Mouse (Mus musculus) cerebellum, postnatal 4 days (tissue): Measurements from ENCODE around the gene Gm17606.

Source experiments
- DNase-seq, 2 experiments: peaks; one replicate each; pipeline ENCODE4 v3.0.0; 2022; ENCODE audit warnings: low spot score in 2 of 2, mixed read lengths in 1 of 2

Gm17606 gene

DNA sequence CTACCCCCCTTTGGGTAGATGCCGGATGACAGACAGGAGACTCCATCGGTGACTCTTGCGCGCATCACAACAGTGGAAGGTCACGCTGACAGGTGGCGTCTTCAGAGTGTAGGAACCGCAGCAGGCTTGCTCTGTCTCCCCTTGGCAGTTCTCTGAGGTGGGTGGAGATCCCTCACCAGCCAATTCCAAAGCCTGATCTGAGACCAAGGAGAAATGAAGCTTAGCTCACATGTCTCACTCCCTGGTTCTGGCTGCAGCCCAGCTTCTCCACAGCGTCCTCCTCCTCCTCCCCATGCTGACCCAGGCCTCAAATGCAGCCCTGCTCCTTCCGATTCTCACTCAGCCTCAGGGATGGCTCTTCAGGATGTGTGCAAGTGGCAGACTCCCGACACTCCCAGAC, 15.8 kb upstream of the Gm17606 start:
- DNase-seq = no peak

DNA sequence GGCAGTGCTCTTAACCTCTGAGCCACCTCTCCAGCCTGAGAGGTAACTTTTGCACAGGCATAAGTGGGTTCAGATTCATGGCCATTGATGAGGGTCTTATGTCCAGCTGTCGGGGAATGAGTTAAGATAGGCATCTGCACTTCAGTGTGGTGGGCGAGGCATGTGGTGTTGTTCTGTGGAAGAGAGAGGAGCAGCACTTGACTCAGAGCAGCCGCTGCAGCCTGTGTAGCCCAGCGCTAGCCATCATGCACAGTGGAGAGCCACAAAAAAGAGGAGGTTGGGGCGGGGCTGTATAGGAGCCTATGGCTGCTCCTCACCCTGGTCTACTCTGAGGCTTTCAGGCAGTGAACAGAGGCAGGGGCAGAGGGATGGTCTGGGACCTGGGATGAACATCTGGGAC, 12.6 kb upstream of the Gm17606 start:
- DNase-seq = no peak

DNA sequence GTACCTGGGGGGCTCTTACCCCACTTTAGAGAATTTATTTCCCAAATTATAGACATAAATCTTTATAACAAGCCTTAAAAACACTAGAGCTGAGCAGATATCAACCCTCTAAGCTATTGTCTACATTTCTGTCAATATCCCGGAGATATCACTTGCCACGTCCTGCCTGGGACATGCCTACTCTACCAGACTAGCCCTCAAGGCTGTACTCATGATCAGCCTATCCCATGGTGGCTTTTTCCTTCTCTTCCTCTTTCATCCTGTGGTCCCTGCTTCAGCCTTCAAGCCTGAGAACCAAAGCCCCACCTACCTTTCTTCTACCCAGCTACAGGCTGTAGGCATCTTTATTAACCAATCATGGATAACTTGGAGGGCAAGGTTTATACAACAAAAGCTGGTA, 11.0 kb upstream of the Gm17606 start:
- DNase-seq = no peak

DNA sequence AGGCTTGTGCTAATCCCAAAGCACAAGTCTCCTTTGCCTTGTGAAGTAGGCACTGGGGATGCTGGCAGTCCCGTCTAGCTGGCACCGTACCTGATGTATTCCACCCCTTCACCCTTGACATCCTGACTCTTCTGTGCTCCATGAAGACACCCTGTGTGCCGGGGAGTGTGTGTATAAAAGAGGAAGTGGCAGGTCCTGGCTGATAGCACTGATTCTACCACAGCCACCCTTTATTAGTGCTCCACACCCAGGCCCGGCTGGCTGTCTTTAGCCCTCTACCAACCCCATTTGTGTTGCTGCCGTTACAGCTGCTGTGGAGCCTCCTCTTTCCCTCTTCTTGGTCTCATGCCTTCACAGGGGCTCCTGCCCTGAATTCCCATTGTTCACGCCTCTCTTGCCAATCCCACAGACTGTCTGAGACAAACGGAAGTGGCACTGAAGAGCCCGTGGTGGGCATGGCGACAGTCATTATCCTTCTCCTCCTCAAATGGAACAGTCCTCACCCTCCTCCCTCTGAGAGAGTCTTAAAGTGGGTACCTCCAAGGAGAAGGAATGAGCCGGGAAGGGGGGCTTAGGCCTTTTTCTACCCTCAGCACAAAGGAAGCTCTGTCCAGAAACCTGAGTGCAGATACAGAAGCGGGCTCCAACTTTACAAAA, 10.0 kb upstream of the Gm17606 start:
- DNase-seq = no peak

DNA sequence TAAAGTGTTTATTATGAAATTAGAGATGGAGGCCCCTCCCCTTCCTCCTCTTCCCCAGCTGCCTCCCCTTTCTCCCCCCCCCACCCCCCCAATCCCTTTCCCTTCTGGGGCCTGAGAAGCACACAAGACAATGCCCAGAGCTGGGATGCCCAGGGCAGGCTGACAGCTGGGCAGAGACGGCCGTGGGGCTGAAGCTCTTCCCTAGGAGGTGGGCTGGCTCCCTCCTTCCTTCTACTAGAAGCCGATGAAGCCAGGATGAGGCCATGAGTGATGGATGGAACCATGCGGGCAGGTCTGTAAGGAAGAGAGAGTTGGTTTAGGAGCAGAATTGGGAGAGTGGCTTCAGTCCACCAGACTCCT, 9.5 kb upstream of the Gm17606 start:
- no peak for DNase-seq

DNA sequence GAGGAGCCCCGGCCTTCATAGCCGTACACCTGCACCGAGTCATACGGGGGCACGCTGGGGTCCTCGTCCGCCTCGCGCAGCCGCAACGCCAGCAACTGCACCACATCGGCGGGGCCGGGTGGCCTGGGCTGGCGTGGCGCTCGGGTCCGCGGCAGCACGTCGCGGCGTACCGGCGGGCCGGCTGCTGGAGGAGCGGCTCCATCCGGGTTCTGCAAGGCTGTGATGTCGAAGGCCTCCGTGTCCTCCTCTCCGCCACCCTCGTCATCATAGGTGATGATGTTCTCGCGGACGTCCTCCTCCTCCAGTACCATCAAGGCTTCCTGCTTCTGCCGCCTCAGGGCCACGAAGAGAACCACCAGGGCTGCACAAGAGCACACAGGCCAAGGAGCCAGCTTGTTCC, 8.5 kb upstream of the Gm17606 start:
- no peak for DNase-seq

DNA sequence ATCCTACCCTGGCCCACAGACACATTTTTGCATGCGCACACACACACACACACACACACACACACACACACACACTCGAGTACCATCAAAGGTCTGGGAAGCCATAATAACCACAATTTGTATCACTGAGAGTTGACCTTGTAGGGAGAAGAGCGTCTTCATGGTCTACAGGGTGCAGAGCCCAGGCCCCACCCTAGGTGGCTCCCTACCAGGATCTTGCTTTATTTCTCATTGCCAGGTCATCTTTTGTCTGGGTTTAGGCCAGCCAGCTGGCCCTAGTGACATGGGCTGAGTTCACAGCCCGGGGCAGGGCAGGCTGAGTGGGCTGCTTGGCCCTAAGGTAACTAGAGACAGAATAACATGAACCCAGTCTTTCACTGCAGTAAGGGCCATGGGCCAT, 6.6 kb upstream of the Gm17606 start:
- no peak for DNase-seq

DNA sequence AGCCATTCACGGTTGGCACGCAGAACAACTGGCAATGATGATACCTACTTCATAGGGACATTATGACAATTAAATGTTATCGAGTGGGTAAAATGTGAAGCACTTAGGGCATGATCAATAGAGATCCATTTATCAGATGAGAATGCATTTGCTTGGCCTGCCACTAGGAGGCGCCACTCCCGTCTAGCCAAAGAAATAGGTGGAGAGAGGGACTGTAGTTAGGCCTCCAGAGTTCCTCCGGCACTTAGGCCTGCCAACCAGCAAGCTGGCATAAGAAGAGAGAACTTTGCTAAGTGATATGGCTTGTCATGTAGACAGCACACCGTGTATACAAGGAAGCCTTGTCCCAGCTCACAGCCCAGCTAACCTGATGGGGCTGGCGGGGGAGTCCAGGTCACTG, 3.8 kb upstream of the Gm17606 start:
- peak in 1 of 2 experiments; percentile 61 for DNase-seq

DNA sequence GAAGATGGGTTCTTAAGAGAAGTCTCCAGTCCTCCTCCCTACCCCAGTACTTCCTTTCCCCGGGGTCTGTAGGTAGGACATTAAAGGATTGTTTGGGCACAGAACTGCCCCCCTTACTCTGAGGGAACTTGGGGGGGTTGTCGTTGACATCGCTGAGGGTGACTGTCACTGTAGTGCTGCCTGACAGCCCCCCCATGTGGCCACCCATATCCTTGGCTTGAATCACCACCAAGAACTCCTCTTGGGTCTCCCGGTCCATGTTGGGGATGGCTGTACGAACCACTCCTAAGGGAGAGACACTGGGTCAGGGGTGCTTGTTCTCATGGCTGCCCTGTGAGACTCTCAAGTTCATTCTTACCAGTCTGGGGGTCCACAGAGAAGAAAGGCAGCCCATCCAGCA, 2.5 kb upstream of the Gm17606 start:
- no peak for DNase-seq

DNA sequence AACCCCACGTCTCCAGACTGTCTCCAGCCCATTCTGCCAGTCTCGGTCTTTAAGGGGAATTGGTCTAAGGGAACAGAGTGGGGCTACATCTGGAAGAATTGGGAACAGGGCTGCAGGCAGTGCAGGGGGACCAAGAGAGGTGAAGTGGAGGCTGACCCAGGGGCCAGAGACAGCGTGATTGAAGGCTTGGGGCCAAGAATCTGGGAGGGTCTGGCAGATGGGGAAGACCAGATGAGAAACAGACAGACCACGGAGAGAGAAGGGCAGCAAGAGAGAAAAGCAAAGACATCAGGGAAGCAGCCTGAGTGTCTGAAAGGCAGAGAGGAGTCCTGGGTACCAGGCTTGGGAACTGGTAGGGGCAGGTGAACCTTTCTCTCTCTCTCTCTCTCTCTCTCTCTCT, 631 bp upstream of the Gm17606 start:
- DNase-seq = no peak

DNA sequence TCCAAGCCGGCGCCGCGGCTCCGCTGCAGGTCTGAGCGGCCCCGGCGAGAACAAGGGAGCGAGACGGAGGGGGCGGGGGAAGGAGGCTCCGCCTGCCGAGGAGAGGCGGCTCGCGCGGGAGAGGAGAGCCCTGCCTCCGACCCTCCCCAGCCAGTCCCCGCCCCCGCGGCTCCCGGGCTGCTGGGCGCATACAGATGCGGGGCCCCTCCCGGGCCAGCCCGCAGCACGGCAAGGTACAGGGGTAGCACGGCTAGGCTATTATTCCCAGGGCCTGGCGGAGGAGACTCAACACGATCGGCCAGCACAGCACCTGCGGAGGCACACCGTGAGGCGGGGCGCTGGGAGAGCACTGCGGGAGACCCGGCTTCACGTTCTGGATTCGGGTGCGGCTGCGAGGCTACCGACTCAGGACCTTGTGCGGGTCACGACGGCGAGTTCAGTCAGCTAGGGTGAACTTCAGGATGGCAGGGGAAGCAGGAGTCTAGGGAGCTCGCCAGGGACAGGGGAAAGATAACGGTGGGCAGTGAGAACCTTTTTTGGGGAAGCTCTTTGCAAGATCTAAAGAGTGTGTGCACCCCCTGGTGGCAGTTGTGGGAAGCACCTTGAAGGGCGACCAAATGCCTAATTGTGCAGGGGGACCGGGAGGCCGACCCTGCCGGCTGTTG, 685 bp downstream of the Gm17606 start, which contains the start of gene Cdh24:
Gene Cdh24, minus strand, starts transcription at position 60 of the 665 bp plus-strand sequence.
- DNase-seq = peak; percentile 93 to 95

DNA sequence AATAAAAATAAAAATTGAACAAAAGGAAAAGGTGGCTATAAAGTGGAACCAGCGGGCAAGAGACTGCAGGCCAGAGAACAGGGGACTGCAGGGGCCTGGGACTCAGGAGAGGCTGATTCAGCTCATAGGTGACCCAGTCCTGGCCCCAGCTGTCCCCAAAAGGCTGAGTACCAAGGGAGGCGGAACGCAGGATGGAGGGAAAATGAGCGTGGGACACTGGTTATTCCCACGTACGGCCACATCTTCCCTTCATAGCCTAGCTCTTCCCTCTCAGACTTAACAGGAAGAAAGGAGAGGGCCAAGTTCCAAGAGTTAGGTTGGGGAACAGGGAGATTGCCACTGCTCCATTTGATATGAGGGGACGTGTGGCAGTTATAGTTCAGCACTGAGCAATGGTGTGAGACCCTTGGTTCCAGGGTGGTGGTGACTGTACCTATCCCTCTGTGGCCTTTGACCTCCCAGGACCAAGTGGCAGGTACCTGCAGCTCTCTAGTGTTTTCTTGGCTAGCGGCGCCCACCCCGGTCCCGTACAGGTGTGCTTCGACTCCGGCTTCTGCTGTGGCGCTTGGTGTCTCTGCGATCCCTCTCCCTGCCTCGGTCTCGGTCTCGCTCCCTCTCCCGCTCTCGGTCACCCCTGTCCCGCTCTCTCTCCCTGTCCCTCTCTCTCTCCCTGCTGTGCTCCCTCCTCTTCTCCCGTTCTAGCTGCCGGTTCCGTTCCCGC, 1.6 kb downstream of the Gm17606 start:
- DNase-seq = no peak

DNA sequence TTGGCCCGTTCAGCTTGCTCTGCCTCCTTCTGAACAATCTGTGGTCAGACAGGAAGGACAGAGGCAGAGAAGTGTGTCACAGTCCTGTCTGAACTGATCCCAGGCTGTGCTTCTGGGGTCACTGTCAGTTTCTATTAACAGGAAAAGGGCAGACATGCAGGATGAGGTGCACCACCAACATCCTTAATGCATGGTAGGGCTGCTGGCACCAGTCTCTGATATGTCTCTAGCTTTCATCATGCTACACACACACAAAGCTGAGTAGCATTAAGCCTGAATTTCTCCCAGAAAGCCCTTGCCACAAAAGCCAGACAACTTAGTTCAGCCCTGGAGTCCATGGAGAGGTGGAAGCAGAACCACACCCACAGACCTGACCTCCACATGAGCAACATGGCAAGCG, 2.3 kb downstream of the Gm17606 start:
- no peak for DNase-seq

DNA sequence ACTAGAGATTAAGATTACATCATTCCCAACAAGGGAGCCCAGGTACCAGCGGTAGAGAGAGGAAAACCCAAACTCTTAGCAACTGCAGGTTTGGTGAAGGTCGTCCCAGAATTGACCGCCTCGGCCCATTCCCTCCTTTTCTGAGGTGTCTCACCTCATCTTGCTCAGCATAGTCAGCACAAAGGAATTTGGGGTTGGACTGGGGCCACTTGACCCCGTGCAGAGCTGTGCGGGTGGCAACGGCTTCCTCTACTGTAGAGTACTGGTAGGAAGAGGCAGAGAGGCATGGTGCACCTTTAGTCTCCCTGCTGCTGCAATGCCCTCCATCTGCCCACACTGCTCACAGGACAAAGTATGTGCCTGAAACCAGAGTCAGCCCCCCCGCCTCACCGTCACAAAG, 3.5 kb downstream of the Gm17606 start:
- no peak for DNase-seq

DNA sequence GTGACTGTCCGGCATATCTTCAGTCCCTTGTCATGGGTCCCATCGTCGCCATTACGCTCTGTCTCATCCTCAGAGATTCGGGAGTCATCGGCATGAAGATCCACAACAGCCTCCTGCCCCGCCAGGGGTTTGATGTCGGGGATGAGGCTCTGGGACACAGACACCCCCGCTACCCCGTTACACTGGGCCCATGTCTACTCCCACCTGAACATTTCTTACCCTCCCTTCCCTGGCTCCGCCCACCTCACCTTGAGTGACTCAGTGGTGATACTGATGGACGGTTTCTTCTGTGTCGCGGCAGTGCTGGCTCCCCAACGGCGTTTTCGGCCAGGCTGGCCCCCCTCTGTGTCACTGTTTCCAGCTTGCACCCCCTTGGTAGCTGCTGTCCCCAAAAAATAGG, 5.7 kb downstream of the Gm17606 start:
- DNase-seq = no peak

DNA sequence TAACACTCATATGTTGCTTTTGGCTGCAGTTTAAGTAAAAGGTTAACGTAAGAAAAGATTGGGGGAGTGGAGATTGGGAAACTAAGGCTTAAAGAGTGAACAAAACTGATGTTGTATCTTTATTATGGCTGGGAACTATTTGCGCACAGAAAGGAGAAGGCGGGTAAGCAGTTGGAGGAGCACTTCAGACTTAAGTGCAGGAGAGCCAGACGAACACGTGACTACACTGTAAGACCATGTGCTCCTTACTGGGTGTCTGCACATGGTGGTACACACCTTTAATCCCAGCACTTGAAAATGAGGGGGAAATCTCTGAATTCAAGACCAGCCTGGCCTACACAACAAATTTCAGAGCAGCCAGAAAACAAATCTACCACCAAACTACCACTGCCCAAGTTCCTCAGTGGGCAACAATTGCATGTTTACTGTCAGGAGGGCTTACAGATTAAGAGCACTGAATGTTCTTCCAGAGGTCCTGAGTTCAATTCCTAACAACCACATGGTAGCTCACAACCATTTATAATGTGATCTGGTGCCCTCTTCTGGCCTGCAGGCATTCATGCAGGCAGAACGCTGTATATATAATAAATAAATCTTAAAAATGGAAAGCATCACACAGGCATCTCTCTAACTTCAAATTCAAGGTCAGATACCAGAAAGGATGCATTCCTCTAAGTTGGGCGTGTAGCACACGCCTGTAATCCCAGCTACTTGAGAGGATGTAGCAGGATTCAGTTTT, 6.3 kb downstream of the Gm17606 start:
- no peak for DNase-seq

DNA sequence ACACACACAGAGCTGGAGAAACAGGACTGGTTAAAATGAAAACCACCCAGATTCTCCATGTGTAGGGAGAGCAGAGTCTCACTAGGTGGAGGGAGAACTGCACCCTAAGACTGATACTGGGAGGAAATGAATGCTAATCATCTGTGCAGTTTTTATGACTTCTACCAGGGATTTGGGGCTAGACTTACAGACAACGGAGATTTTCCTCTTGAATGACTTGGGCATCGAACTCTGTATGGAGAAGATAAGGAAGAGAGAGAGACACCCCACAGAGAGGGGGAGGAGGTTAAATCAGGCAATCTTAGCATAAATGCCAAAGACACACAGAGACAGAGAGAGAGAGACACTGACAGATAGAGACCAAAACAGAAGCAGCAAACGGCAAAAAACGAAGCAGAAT, 7.1 kb downstream of the Gm17606 start:
- DNase-seq = no peak

DNA sequence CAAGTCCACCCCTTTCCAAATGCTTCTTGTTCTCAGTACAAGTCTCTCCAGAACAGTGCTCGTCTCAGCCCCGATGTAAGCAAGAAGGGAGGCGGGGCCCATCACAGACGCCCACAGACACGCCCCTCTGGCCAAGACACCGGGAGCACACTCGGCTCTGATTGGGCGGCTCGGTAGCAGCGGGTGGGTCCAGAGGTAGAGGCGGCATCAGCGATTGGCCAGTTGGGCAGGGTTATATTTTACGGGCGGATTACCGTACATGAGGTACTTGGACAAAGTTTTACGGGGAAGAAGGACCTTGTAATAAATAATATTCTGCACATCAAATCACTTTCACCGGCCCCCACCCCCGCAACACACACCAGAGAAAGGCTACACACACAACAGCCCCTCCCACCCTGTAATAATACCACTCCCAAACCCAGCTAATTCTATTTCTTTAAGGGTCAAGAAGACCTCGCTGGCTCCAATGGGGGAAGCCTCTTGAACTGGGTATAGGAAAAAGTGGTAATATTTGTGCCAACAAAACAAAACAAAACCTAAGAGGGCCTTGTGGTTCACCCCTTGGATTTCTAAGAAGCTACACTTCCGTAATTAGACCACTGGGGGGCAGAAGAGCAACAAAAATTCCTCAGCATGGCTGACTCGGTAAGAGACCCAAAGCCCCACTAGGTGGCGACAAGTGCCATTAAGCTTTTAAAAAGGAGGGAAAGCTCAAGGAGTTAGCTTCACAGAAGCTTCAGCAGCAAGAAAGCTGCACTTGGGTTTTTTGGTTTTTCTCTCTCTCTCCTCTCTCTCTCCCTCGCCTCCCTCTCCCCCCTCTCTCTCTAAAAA, 10.1 kb downstream of the Gm17606 start:
- peak; percentile 72 to 86 for DNase-seq

DNA sequence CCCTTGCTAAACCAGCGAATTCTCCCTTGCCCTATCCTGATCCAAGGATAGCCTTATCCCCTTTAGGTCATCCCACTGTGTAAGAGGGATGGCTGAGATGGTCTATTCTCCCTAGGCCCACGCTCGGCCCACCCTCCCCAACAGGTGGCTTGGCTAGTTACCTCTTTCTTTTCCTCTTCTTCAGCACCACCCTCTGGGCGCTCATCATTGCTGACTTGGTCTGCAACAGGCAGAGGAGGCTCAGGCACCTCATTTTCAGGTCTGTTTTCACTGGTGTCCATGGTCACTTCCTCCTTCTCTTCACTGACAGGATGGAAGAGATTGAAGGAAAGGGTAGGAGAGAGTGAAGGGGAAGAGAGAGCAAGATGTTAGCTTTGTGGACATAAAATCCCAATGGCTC, 10.8 kb downstream of the Gm17606 start:
- no peak for DNase-seq

DNA sequence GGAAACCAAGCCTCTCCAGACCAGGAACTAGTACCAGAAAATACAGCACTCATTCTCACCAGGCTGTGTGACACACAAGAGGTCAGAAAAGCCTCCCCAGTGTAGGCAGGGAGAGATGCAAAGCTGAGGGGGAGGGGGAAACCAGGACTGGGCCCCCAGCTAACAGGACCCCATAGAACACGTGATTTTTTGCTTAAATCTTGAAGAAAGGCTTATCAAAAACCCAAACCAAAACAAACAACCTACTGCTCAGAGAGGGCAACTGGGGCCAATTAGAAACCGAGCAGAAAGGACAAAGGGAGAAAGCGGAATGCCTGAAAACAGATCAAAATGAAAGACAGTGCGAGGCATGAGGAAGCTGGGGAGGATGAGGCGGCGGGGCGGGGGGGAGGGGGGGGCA, 12.0 kb downstream of the Gm17606 start:
- no peak for DNase-seq

DNA sequence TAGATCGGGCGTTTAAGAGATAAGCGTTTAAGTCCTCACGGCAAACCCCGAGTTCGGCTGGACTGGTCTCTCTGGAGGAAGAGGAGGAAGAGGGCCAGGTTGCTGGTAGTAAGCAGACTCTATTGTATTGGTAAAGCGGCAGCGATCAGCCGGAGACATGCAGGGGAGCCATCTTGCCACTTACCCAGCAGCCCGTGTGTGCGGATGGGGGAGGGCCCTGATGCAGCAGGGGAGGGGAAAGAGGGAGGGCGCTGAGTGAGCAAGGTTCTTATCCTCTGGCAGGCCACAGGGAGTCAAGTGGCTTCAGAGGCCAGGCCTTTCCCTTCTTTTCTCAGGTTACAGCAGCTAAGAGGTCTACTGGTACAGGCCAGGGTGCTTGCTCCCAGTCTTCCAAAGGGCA, 12.7 kb downstream of the Gm17606 start:
- DNase-seq = peak; percentile 57 to 74

DNA sequence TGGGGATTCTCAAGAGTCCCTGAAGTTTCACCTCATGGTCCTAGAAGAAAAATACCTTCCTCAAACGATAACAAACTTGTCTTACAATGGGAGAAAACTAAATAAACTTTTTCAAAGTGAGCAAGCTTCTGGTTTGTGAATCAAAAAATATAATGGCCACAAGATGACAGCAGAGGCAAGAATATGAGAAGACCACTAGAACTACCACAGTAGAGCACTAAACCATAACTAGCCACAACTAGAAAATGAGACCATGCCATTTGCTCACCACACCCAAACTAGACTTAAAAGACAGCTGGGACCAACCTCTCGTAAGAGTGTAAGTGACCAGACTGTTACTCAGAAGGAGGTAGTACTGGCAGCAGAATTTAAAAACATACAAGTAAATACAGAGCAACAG, 19.3 kb downstream of the Gm17606 start:
- DNase-seq = no peak
